Mouse (Mus musculus): ENCODE data around the gene Tmc3.

GRCm38 (mm10) chr7:83549353-83549774, 35.4 kb upstream of the Tmc3 start:
- TF ChIP-seq CTCF (IDR thresholded peaks at IDR 0.05; ENCODE audit: insufficient read depth, low read depth, low read length) (no peak), POLR2A (IDR thresholded peaks at IDR 0.05; ENCODE audit: insufficient read depth, low read depth, low read length) (no peak)

All from olfactory bulb, adult 2 months (tissue).